Mouse (Mus musculus): ENCODE data around the gene Runx1.

Runx1 gene

DNA sequence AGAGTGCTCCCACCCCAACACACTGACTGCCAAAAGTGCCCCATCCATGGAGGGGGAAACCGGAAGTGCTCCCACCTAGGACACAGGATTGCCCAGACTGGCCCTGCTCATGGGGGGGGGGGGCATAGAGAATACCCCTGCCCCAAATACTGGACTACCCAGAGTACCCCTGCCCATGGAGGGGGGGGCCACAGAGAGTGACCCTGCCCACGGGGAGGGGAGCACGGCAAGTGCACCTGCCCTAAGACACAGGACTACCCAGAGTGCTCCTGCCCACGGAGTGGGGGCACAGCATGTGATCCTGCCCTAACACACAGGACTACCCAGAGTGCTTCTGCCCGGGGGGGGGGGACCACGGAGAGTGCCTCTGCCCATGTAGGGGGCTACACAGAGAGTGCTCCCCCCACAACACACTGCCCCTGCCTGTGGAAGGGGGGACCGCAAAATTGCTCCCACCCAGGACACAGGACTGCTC, 219.4 kb downstream of the Runx1 start:
- DNase-seq: no peak

- no peak for DNase-seq
Measured at GRCm38 (mm10) chr16:92605606-92606490, 220.1 kb downstream of the Runx1 start.

GRCm38 (mm10) chr16:92602504-92602903, 223.4 kb downstream of the Runx1 start:
- no peak for DNase-seq

GRCm38 (mm10) chr16:92601270-92601826, 224.6 kb downstream of the Runx1 start:
- DNase-seq: no peak

GRCm38 (mm10) chr16:92599451-92599850, 226.5 kb downstream of the Runx1 start:
- no peak for DNase-seq

DNA sequence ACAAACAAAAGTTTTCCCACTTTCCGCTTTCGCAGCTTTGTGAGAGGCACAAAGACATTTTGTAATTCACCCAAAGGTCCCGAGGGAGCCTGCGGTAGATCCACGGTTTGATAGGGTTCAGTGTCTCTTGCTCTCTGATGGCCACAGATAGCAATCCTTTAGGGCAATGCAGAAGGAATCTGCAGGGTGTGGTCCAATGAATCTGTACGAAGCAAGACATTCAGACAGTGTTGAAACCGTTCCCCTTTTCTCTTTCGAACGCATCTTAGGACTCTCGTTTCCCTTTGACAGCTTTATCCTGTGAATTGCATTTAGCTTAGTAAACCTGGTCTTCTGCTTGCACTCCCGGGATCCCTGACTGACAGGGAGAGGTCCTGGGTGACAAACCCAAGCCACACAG, 228.3 kb downstream of the Runx1 start:
- no peak for DNase-seq

- no peak for DNase-seq
Measured at GRCm38 (mm10) chr16:92592207-92592606, 233.7 kb downstream of the Runx1 start.

GRCm38 (mm10) chr16:92591783-92592182, 234.2 kb downstream of the Runx1 start:
- DNase-seq: no peak

- no peak for DNase-seq
Measured at GRCm38 (mm10) chr16:92587836-92588235, 238.1 kb downstream of the Runx1 start.

DNA sequence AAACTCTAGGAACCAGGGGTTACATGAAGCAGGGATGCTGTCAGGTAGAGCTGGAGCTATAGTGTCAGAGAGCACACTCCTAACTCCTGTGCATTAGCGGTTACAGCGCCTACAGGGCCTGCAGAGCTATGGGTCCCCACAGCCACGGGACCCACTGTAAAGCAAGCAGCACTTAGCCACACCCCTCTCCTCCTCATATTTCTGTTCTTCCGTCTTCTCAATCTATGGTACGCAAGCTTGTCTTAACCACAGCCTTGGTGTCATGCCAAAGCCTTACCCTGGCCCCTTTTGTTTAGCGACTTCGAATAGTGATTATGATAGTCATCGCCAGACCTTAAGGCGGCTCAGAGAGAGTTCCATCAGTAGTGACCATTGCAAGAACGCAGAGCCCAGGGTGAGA, 244.2 kb downstream of the Runx1 start:
- no peak for DNase-seq

DNA sequence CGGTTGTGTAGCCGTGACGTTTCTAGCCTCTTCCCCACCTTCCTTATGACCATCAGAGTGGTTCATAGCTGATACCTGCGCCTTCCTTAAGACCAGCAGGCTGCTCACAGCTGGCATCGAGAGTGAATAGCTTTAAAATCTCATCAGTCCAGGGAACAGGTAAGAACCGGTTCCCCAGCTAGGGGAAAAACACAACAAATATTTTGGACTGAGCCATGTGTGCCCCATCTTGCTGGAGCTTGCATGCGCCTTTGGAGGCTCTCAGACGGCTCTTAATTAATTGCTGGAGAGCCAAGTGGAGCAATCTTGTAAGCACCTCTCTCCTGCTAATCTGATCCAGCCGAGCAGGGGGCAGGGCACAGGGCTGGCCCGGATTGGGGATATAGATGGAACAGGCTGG, 245.0 kb downstream of the Runx1 start:
- DNase-seq: no peak

GRCm38 (mm10) chr16:92578915-92579653, 246.9 kb downstream of the Runx1 start:
- DNase-seq: no peak

GRCm38 (mm10) chr16:92577381-92577780, 248.6 kb downstream of the Runx1 start:
- peak; percentile 46 for DNase-seq

GRCm38 (mm10) chr16:92575792-92576191, 250.2 kb downstream of the Runx1 start:
- DNase-seq: no peak

- peak; percentile 45 for DNase-seq
Measured at GRCm38 (mm10) chr16:92573193-92573592, 252.8 kb downstream of the Runx1 start.

- DNase-seq: peak; percentile 24
Measured at GRCm38 (mm10) chr16:92571246-92571645, 254.7 kb downstream of the Runx1 start.

DNA sequence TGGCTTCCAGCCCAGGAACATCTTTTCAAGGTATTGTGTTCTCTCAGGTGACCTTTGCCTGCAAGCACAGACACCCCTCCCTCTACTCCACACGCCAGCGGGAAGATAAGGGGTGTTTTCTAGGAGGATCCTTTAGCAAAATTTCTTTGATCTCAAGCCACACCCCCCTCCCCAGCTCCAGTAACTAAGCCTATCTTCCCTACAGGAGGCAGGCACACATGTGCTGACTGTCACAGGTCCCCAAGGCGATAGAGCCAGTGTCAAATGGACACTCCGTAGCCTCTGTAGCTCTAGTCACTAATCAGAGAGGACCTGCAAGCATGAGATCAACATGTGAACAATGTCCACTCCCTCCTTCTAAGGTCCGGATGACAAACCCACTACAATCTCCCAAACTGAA, 259.8 kb downstream of the Runx1 start:
- no peak for DNase-seq

DNA sequence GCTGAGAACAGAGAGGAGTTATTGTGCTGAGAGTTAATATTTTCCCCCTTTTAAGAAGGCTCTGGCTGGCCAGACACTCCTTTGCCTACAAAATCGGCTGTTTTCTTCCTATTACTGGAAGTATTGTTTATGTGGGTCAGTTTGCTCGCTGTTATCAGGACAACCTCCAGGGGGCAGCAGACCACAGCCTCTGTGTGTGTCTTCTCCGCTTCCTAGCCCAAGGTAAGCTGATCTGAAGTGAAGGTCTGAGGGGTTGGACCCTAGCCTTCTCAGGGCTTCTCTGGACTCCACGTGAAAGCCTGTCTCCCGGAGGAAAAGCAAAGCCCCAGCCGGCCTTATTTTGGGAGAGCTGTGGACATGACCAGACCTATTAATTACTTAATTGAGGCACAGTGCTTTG, 260.2 kb downstream of the Runx1 start:
- DNase-seq: peak; percentile 91

GRCm38 (mm10) chr16:92565291-92565690, 260.7 kb downstream of the Runx1 start:
- no peak for DNase-seq

DNA sequence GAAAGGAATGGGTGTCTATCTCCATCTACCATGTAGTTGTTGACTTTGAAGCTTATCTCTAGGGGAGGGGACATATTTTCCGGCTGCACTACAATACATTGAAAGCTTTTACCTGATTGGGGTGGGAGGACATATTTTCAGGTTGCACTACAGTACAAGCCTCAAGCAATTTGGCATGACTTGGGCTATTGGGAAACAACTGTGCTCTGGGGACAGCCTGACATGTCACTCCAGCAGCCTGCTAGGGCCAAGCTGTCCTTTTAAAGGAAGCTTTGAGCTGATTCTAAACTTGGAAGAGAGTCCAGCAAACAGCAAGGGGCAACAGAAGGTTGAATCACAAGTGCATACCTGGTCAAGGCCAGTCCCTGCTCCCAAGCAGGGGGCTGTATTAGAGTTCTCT, 270.9 kb downstream of the Runx1 start:
- DNase-seq: no peak

DNA sequence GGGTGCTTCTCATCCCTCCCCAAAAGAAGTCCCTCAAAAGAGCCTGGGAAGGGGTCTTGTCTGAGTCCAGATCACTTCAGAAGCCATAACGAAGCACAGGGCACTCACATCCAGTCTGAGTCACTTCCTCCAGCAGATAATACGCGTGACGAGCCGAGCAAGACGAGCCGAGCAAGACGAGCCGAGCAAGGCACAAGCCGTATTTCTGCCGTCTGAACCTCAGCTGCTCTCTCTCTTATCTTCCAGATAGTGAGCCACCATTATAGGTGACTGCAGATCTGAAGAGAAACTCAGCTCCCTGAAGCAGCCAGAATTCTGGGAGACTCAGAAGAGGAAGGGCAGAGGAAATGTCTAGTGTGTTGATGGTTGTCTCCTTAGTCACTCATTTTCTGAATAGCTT, 273.1 kb downstream of the Runx1 start:
- no peak for DNase-seq

DNA sequence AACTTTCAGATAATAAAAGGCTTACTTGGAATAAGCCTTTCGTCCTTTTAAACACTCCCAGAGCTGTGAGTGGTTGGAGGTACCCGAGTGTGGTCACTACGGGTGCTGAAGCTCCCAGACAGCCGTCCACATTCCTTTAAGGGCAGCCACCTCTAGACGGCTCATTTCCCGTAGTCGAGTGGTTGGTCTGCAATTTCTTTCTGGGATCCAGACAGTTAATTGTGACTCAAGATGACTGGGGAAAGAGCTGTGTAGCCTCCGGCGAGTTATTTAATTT, 273.9 kb downstream of the Runx1 start:
- no peak for DNase-seq
